Mouse (Mus musculus) c-Kit-negative CD71-positive TER-119-positive erythroid progenitor cells, embryonic 14.5 days (primary cell): ENCODE results near the gene Oprm1.

Experiments used
- DNase-seq: peaks from one replicate; pipeline ENCODE4 v3.0.0-alpha.2; 2013; ENCODE audit warnings: low read depth, low spot score

Oprm1 gene

DNA sequence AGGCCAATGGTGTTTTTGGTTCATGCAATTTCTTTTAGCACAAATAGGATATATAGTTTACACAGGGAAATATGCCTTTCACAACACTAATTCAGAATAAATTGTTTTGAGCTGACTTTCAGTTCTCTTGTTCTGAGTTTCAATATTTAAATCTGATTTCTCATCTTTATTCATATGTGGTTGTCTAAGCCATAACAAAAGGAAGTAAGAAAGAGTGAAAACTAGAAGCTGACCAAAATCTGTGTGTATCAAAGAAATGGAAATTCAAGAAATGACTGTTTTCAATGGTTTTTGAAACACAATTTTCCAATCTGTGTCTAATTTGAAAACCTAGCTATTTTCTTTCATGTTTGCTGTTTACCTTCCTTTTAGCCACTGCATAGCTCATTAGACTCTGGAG lies 282.7 kb downstream of the Oprm1 start:
- no peak for DNase-seq

DNA sequence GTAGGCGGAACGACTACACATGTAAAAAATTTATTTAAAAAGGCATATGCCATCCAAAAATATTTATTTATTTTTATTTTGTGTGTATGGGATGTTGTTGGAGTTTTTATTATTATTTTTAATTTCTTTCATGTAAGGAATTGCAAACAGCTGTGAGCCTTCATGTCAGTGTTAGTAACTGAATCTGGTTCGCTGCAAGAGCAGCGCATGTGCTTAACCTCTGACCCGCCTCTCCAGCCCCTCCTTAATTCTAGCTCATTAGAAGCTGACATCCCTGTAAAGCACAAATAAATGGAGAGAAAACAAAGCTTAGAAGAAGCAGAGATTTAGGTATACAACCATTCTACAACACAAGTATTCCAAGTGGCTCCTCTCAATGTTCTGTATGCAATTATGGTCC lies 285.6 kb downstream of the Oprm1 start:
- DNase-seq: no peak

GRCm38 (mm10) chr10:7047288-7047918 lies 289.1 kb downstream of the Oprm1 start:
- DNase-seq: no peak

DNA sequence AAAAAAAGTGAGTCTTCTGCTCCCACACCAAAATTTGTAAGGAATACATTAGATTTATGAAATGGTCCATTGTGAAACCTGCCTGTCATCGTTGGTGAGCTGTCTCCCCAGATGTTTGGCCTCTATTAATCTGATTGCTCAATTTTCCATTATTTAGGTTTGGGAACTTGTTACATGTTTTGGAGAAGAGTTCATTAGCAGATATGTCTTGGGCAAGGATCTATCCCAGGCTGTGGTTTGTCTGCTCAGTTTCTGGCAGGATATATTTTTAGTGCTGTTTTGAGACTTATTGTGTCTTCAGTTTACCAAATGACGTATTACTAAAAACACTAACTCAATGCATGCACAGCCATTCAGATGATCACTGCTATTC lies 289.6 kb downstream of the Oprm1 start:
- DNase-seq: no peak

GRCm38 (mm10) chr10:7049901-7050300 lies 291.6 kb downstream of the Oprm1 start:
- no peak for DNase-seq

DNA sequence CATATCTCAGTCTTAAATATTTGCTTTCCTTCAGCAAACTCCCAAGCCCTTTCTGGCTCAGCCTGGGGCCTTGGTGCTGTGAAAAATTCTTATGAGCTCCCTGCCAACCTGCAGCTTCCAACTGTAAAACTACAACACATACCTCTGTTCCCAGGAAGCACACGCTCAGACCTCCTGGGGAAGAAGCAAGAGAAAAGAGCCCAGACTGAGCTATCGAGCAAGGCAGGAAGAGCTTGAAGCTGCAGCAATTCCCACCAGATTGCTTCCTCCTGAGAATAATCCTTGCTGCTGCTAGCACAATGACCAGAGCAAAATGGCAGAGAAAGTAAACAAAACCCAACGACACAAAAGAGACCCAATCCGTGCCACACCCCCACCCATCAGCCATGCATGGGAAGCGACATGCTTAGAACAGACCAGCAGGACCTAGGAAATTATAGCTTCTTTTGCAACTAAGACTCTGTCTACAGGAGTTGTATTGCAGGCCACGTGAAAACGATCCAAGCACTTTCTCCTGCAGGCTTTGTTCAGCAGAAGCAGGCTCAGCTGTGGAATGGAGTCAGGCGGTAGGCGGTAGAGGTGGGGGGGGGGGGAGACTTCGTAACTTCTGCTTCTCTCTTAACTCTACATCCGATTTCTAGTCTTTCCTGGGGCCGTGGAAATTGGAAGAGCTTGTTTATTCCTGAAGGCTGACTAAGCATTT lies 294.2 kb downstream of the Oprm1 start, which contains the start of gene Ipcef1:
Gene Ipcef1 (minus strand): TSS at position 164 of the 703 bp plus-strand sequence.
- no peak for DNase-seq

- DNase-seq: no peak
Measured at GRCm38 (mm10) chr10:7054560-7055205, 296.4 kb downstream of the Oprm1 start.

DNA sequence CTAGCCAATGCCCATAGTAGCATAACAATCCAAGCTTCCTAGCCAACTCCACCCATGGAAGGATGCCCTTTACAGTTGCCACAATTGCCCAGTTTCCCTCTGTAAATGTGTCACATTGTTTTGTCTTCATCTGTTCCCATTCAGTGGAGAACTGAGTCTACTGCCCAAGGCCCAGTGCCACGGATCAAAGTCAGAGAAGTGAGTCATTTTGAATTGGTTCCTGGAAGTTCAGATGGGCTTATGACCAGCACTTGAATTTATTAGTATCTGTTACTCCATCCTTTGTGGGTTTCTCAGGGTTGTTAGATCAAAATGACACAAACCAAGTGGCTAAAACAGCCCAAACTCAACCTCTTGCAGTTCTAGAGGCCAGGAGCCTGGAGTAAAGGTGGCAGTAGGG lies 299.2 kb downstream of the Oprm1 start:
- no peak for DNase-seq

DNA sequence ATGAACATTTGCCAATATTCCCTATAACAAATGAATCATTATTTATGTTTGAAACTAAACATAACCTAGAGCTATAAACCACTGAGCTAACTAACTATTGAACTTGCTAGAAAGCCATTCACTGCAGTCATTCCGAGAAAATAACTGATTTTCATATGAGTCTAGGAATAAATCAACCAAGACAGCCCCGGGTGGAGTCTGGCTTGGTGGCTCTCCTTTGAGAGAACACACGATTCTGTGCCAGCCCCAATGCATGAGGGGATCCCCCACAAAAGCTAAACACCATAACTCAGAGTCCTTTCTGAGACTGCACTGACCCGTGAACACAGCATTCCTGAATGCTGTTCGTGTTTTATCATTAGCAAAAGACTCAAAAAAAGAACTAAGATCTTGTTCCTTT lies 302.0 kb downstream of the Oprm1 start:
- DNase-seq: no peak

DNA sequence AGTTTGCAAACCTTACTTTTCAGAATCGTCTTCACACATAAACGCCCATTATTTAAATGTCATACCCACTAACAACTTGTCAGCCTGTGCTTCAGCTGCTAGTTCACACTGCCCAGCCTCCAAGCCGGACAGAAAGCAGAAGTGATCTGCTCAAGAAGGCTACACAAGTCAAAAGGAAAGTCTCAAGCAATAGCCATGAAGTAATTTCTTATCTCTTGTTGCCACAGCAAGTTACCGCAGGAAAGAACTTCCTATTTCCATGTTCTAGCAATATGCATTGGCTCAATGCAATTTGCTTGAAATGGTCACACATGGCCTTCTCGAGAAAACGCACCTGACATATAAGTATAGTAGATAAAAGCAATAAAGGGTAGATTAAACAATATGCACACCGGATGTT lies 304.7 kb downstream of the Oprm1 start:
- DNase-seq: no peak

- DNase-seq: no peak
Measured at GRCm38 (mm10) chr10:7063752-7064457, 305.6 kb downstream of the Oprm1 start.

GRCm38 (mm10) chr10:7068608-7069007 lies 310.3 kb downstream of the Oprm1 start:
- DNase-seq: no peak

DNA sequence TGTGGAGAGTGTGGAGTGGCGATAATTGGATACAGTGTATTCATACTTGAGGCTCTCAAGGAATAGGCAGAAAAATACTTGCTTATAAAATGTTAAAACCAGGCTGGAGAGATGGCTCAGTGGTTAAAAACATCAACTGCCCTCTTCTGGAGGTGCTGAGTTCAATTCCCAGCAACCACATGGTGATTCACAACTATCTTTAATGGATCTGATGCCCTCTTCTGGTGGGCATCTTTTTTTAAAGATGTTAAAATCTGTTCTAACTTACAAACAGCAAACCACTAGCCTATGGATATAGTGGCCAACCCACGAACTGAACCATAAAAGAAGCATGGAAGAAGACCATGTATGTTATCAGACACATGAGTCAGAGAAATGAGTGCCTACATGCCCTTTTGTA lies 310.8 kb downstream of the Oprm1 start:
- DNase-seq: no peak

DNA sequence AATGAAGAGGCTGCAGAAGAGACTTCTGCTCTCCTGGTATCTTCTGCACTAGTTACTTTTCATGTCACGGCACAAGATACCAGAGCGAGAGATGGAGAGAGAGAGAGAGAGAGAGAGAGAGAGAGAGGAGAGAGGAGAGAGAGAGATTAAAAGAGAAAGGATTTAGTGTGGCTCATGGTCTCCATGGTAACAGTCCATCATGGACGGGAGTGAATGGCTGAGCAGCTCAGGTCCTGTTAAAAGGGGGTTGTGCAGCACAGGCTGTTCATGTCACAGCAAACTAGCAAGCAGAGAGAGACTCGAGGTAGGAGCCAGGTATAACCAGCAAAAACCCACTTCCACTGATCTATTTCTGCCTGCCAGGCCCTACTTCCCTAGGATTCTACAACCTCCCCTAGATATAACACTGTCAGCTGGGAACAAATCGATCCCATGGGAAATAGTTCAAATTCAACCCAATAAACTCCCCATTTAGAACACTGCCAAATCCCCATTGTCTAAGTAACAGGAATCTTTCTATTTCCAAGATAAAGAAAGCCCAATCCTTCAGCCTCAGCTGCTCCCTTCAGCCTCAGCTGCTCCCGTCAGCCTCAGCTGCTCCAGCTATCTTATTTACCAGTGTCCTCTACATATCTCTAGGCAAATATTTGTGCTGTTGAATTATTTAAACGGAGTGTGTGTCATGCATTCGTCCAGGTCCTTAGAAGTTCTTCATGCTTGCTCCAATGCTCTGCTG lies 312.0 kb downstream of the Oprm1 start:
- no peak for DNase-seq

- no peak for DNase-seq
Measured at GRCm38 (mm10) chr10:7070924-7071323, 312.6 kb downstream of the Oprm1 start.

DNA sequence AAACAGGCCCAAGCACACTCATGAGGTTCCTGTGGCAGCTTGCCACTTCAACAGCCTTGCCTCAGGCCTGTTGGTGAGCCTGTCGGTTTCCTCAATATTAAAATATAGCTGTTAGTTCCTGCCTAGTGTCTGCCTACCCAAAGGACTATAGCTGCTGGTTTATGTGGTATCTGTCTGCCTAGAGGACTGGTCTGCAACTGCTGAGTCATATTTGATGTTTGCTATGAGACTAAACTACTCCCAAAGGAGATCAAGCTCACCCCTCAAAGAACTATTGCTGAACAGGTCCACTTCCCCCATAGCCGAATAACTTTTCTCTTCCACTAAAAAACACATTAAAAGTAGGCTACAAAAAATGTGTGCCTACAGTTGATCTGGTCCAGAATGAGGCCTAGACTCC lies 315.9 kb downstream of the Oprm1 start:
- no peak for DNase-seq

- DNase-seq: no peak
Measured at GRCm38 (mm10) chr10:7075661-7076060, 317.4 kb downstream of the Oprm1 start.

DNA sequence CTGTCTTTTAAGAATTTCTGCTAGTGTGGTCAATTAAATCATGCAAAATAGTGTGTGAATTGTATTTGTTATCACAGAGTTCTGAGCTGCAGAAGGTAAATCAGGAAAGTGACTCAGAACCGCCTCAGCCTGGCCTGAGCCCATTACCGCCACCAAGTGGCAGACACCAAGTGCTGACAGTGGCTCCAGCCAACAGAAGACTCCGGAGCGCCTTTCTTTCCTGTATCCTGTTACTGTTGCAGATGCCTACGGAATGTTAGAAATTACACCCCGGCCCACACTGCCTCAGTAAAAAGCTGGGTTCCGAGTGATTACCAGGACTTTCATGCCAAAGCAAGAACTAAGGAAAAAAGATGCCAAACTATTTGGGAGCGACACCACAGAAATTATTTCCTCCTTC lies 317.9 kb downstream of the Oprm1 start:
- DNase-seq: no peak

- DNase-seq: no peak
Measured at GRCm38 (mm10) chr10:7076662-7077211, 318.4 kb downstream of the Oprm1 start.

DNA sequence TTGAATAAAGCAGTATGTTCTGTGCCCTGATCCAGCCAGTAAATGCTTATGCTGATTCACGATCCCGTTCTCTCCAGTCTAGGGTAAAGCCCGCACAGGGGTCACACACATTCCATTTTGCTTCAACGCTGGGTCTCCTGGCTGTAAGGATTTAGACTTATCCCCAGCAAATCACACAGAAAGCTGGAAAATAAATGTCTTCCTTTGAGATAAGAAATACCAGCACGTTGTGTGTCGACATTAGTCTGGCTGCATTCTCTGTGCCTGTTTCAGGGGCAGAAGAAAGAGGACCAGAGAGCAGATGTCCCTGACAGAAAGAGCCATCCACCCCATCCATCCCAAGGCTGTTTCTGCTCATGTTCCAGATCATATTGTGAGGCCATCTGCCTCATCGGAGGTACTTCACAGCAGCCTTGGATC lies 319.1 kb downstream of the Oprm1 start:
- DNase-seq: no peak

DNA sequence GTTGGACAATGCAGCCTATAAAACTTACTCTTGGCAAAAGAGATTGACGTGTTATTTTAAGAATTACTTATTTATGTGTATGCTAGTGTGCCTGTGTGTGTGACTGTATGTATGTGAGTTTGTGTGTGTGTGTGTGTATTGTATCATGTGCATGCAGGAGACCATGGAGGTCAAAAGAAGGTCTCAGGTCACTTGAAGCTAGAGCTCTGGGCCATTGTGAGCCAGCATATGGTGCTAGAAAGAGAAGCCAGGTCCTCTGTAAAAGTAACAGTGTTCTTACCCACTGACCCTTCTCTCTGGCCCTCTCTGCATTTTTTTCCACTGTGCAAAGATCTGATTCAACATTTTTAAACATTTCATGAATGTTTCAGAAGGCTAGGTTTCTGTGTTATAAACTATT lies 319.7 kb downstream of the Oprm1 start:
- DNase-seq: no peak
